Mouse (Mus musculus): ENCODE results near the gene Pcdh19.

GRCm38 (mm10) chrX:133721517-133721916 is 32.7 kb upstream of the Pcdh19 start:
- TF ChIP-seq CTCF (IDR thresholded peaks at IDR 0.05; ENCODE audit: low read depth): no peak
- TF ChIP-seq EP300 (optimal IDR thresholded peaks at IDR 0.05): no peak

Data from stomach, postnatal 0 days (tissue).